Mouse (Mus musculus) megakaryocyte, embryonic 14.5 days (primary cell): ENCODE results near the gene Olfr777. TPM values are rescaled to one million over a fixed set of nuclear protein-coding genes. Genes with fewer than 3 reads are reported as not detected.
"Not testable (repeated sequence)": the region's sequence is repeated elsewhere in the genome, so short reads cannot be mapped to it uniquely, and the experiment has no call there.

Source experiments
- H3K27me3 ChIP-seq: replicated peaks from 2 replicates; pipeline ENCODE3; 2012; ENCODE audit warnings: inconsistent platforms
- H3K36me3 ChIP-seq: replicated peaks from 2 replicates; pipeline ENCODE3; 2012; ENCODE audit warnings: low read length, inconsistent platforms, mixed read lengths
- H3K4me1 ChIP-seq: 2 replicates; pipeline ENCODE4 v1.6.1; 2012; ENCODE audit warnings: inconsistent platforms
- H3K4me3 ChIP-seq: replicated peaks from 2 replicates; pipeline ENCODE3; 2012; ENCODE audit warnings: moderate library complexity, mild to moderate bottlenecking, inconsistent platforms
- H3K9me3 ChIP-seq: 2 replicates; pipeline ENCODE4 v1.6.1; 2012; ENCODE audit warnings: inconsistent platforms
- FLI1 ChIP-seq: IDR thresholded peaks from 2 replicates; pipeline ENCODE4 v1.6.1; 2012; ENCODE audit warnings: low read length, inconsistent platforms, mixed read lengths
- GATA1 ChIP-seq: IDR thresholded peaks from 3 replicates; pipeline ENCODE4 v1.6.1; 2012; ENCODE audit warnings: mixed read lengths, low read length, inconsistent platforms, borderline replicate concordance
- polyA plus RNA-seq: library from polyadenylated mRNA; stranded (reverse); fragments of >175 nt; gene quantifications from 2 replicates; pipeline ENCODE4 v1.2.3, GENCODE M21; 2012; ENCODE audit warnings: low replicate concordance; ENCODE audit not compliant: insufficient read depth

Olfr777 gene
- polyA plus RNA-seq: not detected in 2 replicates

GRCm38 (mm10) chr10:129271081-129271535 lies at the start of gene Olfr777:
Gene Olfr777, minus strand, starts transcription at chr10:129271485.
- no peaks in the 10 kb centered on the region for H3K27me3 ChIP-seq
- TF ChIP-seq GATA1 (no peak), FLI1 (no peak)
- no peaks in the 10 kb centered on the region for H3K9me3 ChIP-seq
- no peaks in the 10 kb centered on the region for H3K36me3 ChIP-seq
- no peak within 1 kb of the TSS for H3K4me3 ChIP-seq
- no peaks in the 10 kb centered on the region for H3K4me1 ChIP-seq

GRCm38 (mm10) chr10:129317817-129318216 lies 46.5 kb upstream of the Olfr777 start, which contains the start of gene Olfr780:
Gene Olfr780, plus strand, starts transcription at chr10:129318117.
- no peak for TF ChIP-seq GATA1
- TF ChIP-seq FLI1: no peak
- no peaks in the 10 kb centered on the region for H3K4me1 ChIP-seq
- no peak within 1 kb of the TSS for H3K4me3 ChIP-seq
- no peaks in the 10 kb centered on the region for H3K36me3 ChIP-seq
- H3K27me3 ChIP-seq: no peaks in the 10 kb centered on the region
- no peaks in the 10 kb centered on the region for H3K9me3 ChIP-seq

- H3K36me3 ChIP-seq, H3K4me3 ChIP-seq, H3K4me1 ChIP-seq, H3K9me3 ChIP-seq, H3K27me3 ChIP-seq: not testable (repeated sequence)
Observed at GRCm38 (mm10) chr10:129313521-129313920, 42.2 kb upstream of the Olfr777 start.

- H3K9me3 ChIP-seq, H3K4me3 ChIP-seq, H3K27me3 ChIP-seq, H3K36me3 ChIP-seq, H3K4me1 ChIP-seq: not testable (repeated sequence)
Observed at GRCm38 (mm10) chr10:129312973-129313372, 41.7 kb upstream of the Olfr777 start.

- Histone ChIP-seq H3K4me1 (no peaks in the 10 kb centered on the region), H3K36me3 (no peaks in the 10 kb centered on the region), H3K9me3 (no peaks in the 10 kb centered on the region), H3K27me3 (no peaks in the 10 kb centered on the region), H3K4me3 (no peak within 1 kb of the TSS)
- TF ChIP-seq GATA1 (no peak), FLI1 (no peak)
Observed at GRCm38 (mm10) chr10:129258827-129259226, 12.5 kb downstream of the Olfr777 start, which contains the start of gene Olfr776. Gene Olfr776, plus strand, starts transcription at chr10:129259127.

GRCm38 (mm10) chr10:129248112-129248511 lies 23.2 kb downstream of the Olfr777 start, which contains the start of gene Olfr775:
Gene Olfr775, plus strand, starts transcription at chr10:129248412.
- H3K4me3 ChIP-seq: no peak within 1 kb of the TSS
- no peaks in the 10 kb centered on the region for H3K9me3 ChIP-seq
- H3K36me3 ChIP-seq: no peaks in the 10 kb centered on the region
- H3K4me1 ChIP-seq: no peaks in the 10 kb centered on the region
- H3K27me3 ChIP-seq: no peaks in the 10 kb centered on the region
- TF ChIP-seq GATA1 (no peak), FLI1 (no peak)

- peaks cover 15% of the 10 kb centered on the region; the same call in 1 of the 2 replicates for H3K9me3 ChIP-seq
- no peaks in the 10 kb centered on the region for H3K4me1 ChIP-seq
- no peak for TF ChIP-seq FLI1
- no peak for TF ChIP-seq GATA1
- no peaks in the 10 kb centered on the region for H3K27me3 ChIP-seq
- no peak within 1 kb of the TSS for H3K4me3 ChIP-seq
- H3K36me3 ChIP-seq: no peaks in the 10 kb centered on the region
Observed at GRCm38 (mm10) chr10:129235904-129236303, 35.4 kb downstream of the Olfr777 start, which contains the start of gene Olfr774. Gene Olfr774, plus strand, starts transcription at chr10:129236204.

- H3K9me3 ChIP-seq: peaks cover 30% of the 10 kb centered on the region
- no peak overlapping the region for H3K4me3 ChIP-seq
- H3K4me1 ChIP-seq: no peaks in the 10 kb centered on the region
- H3K27me3 ChIP-seq: no peaks in the 10 kb centered on the region
- no peaks in the 10 kb centered on the region for H3K36me3 ChIP-seq
- TF ChIP-seq FLI1 (no peak), GATA1 (no peak)
Observed at GRCm38 (mm10) chr10:129230737-129231136, 40.5 kb downstream of the Olfr777 start.

Other genes starting within 250 kb of the Olfr777 start
- gene Olfr764-ps1, start 231.6 kb downstream of the Olfr777 start, polyA plus RNA-seq: not detected in 2 replicates
- gene Olfr765, start 221.5 kb downstream of the Olfr777 start, polyA plus RNA-seq: not detected in 2 replicates
- gene Olfr766-ps1, start 202.5 kb downstream of the Olfr777 start, polyA plus RNA-seq: not detected in 2 replicates
- not detected in 2 replicates for gene Olfr767, start 188.6 kb downstream of the Olfr777 start, polyA plus RNA-seq
- 2.6 TPM in 1 of 2 replicates, not detected in the other for gene Olfr768, start 172.1 kb downstream of the Olfr777 start, polyA plus RNA-seq
- not detected in 2 replicates for gene Olfr769, start 153.6 kb downstream of the Olfr777 start, polyA plus RNA-seq
- gene Olfr770, start 132.5 kb downstream of the Olfr777 start, polyA plus RNA-seq: not detected in 2 replicates
- not detected in 2 replicates for gene Olfr771, start 106.7 kb downstream of the Olfr777 start, polyA plus RNA-seq
- not detected in 2 replicates for gene Olfr772, start 93.6 kb downstream of the Olfr777 start, polyA plus RNA-seq
- not detected in 2 replicates for gene Olfr773, start 84.1 kb downstream of the Olfr777 start, polyA plus RNA-seq
- gene Olfr774, start 35.3 kb downstream of the Olfr777 start, polyA plus RNA-seq: not detected in 2 replicates
- gene Olfr775, start 23.1 kb downstream of the Olfr777 start, polyA plus RNA-seq: not detected in 2 replicates
- not detected in 2 replicates for gene Olfr776, start 12.4 kb downstream of the Olfr777 start, polyA plus RNA-seq
- gene Olfr780, start 46.6 kb upstream of the Olfr777 start, polyA plus RNA-seq: not detected in 2 replicates
- gene Olfr781, start 57.4 kb upstream of the Olfr777 start, polyA plus RNA-seq: not detected in 2 replicates
- gene Olfr782, start 77.4 kb upstream of the Olfr777 start, polyA plus RNA-seq: not detected in 2 replicates
- not detected in 2 replicates for gene Olfr784, start 112.6 kb upstream of the Olfr777 start, polyA plus RNA-seq
- gene Olfr785, start 133.9 kb upstream of the Olfr777 start, polyA plus RNA-seq: not detected in 2 replicates
- not detected in 2 replicates for gene Olfr786, start 155.8 kb upstream of the Olfr777 start, polyA plus RNA-seq
- gene Olfr787, start 190.4 kb upstream of the Olfr777 start, polyA plus RNA-seq: 2.0 TPM in 1 of 2 replicates, not detected in the other
- not detected in 2 replicates for gene Olfr788, start 199.5 kb upstream of the Olfr777 start, polyA plus RNA-seq
- gene Olfr789, start 213.3 kb upstream of the Olfr777 start, polyA plus RNA-seq: not detected in 2 replicates
- not detected in 2 replicates for gene Olfr790, start 227.0 kb upstream of the Olfr777 start, polyA plus RNA-seq